Mouse (Mus musculus) left cerebral cortex, adult 9 months (tissue): ENCODE measurements around the gene Gm49322.
"Not testable (repeated sequence)": the region's sequence is repeated elsewhere in the genome, so short reads cannot be mapped to it uniquely, and the experiment has no call there.

ENCODE experiments used
- DNase-seq, 2 experiments: peaks; one replicate each; pipeline ENCODE4 v3.0.0; 2022; ENCODE audit warnings: low spot score in 2 of 2

Gm49322 gene

DNA sequence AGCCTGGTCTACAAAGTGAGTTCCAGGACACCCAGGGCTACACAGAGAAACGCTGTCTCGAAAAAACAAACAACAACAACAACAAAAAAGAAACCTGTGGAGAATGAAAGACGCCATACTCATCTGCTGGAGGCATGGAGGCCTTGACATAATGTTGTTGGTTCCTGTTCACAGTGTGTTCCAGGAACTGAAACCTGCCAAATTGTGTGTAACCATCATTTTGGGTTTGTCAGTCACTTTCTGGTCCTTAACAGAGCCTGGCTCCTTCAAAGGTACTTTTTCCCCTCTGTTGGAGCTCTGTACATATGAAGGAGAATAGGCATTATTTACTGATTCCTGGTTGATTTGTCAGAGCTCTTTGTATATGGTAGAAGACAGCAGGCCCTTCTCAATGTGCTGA is 6.1 kb downstream of the Gm49322 start:
- no peak for DNase-seq

DNA sequence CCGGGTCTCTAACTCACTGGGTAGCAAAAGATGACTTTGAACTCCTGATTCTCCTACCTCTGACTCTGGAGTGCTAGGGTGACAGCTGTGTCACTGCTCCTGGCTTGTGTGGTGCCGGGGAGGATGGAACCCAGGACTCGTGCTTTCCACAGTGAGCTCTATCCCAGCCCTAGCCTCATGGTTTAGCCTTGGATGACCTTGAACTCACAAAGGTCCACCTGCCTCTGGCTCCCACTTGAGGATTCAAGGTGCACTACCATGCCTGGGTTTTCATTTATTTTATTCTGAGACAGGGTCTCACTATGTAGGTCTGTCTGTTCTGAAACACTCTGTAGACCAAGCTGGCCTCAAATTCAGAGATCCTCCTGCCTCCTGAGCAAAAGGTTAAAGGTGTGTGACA is 8.0 kb downstream of the Gm49322 start:
- DNase-seq = no peak

- DNase-seq = no peak
Observed at GRCm38 (mm10) chr10:80614351-80614750, 8.5 kb downstream of the Gm49322 start.

GRCm38 (mm10) chr10:80618181-80618580 is 12.4 kb downstream of the Gm49322 start:
- DNase-seq = no peak

DNA sequence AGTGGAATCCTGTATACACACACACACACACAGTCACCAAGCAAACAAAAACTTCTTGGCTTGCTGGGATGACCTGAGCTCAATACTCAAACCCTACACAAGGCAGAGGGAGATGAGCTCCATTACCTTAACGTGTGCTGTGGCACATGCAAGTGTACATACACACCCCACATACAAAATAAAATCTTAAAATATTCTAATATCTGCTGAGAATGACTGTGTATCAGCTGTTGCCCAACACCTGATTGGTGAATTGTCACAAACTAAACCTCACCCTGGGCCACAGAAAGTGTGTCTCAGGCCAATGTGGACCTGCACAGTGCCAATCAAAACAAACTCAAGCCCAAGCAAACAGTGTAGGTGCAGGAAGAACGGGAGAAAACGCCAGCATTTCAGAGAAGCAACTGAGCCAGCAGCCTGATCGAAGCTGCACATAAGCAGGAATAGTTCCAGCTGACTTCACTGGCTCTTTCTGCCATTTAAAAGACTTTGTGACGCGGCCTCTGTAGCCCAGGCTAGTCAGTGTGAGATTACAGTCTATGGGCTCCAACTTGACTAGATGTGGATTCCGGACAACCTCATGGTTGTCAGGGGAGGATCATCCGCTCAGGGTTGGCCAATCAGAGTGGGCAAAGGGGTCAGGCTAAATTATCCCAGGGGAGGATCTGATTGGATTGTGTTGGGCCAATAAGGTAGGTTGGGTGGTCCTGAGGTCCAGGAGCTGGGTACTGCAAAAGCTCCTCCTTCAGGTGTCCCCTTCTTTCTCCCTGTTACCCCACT is 13.8 kb downstream of the Gm49322 start:
- DNase-seq = no peak

- no peak for DNase-seq
Observed at GRCm38 (mm10) chr10:80620365-80620764, 14.5 kb downstream of the Gm49322 start.

- no peak for DNase-seq
Observed at GRCm38 (mm10) chr10:80620796-80621689, 15.2 kb downstream of the Gm49322 start.

GRCm38 (mm10) chr10:80621690-80621939 is 15.8 kb downstream of the Gm49322 start:
- no peak for DNase-seq

- peak; percentile 99 to 100 for DNase-seq
Observed at GRCm38 (mm10) chr10:80621940-80622660, 16.3 kb downstream of the Gm49322 start.

GRCm38 (mm10) chr10:80622661-80623456 is 17.0 kb downstream of the Gm49322 start, which contains the start of gene Csnk1g2:
Gene Csnk1g2, plus strand, starts transcription at chr10:80622838.
- DNase-seq = peak in 1 of 2 experiments; percentile 40

GRCm38 (mm10) chr10:80623457-80624191 is 17.8 kb downstream of the Gm49322 start:
- DNase-seq = peak in 1 of 2 experiments; percentile 45

DNA sequence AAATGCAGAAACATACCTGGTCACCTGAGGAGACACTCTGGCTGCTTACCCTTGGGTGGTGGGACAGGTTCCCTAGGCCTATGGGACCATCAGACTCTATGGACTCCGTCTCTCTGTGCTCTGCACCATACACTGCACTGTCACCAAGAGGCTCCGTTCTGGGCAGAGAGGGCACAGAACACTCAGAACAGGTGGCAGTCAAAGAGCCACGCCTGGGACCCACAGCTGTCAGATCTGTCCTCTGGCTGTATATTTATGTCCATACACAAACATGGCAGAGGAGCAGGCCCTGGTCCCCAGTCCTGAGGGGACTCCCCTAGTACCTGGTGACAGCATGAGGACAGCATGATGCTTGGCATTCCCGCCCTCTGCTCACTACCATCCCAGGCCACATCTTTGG is 19.9 kb downstream of the Gm49322 start:
- DNase-seq = no peak

DNA sequence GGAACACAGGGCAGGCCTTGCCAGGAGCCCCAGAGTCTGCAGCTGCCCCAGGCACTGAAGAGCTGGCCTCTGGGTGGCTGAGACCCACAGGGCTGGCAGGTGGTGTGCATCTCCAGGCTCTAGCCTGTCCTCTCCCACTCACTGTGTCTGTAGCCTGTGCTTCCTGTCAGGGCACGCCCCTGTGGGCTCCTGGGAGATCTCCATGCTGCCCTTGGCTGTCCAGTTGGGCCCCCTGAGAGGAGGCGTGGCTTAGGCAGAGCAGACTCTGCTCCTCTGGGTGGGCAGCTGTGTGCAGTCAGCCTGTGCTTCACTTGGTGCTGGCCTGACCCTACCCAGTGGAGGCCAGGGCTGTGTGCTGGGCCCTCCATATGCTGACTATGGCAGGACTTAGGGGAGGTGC is 21.9 kb downstream of the Gm49322 start:
- no peak for DNase-seq

GRCm38 (mm10) chr10:80628925-80629324 is 23.1 kb downstream of the Gm49322 start:
- DNase-seq = no peak

- no peak for DNase-seq
Observed at GRCm38 (mm10) chr10:80635345-80635744, 29.5 kb downstream of the Gm49322 start.

- DNase-seq = no peak
Observed at GRCm38 (mm10) chr10:80646936-80647335, 41.1 kb downstream of the Gm49322 start.

GRCm38 (mm10) chr10:80649910-80650309 is 44.1 kb downstream of the Gm49322 start:
- not testable (repeated sequence) for DNase-seq

GRCm38 (mm10) chr10:80650392-80650791 is 44.6 kb downstream of the Gm49322 start:
- peak in 1 of 2 experiments; percentile 53 for DNase-seq

DNA sequence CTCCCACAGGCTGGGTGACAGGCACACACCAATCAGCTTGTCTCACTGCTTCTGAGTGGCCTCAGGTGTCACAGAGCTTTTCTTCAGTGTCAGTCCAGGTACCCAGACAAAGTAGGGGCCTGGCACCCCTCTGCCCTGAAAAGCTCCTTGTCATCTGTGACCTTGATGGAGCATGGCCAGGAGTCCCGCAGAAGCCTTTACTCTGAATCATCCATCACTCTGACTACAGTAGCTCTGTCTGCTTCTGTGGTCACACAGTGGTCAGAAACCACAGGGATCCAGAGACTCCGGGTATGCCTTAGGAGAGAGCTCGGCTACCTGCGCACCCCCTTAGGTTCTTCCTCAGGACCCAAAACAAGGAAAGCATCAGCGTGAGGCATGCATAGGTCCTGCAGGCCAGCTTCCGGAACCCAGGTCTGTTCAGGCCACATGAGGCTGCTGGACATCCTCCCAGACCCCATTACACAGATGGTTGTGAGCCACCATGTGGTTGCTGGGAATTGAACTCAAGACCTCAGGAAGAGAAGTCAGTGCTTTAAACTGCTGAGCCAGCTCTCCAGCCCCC is 47.4 kb downstream of the Gm49322 start:
- DNase-seq = no peak

GRCm38 (mm10) chr10:80654866-80655265 is 49.0 kb downstream of the Gm49322 start:
- no peak for DNase-seq
